Mouse (Mus musculus): ENCODE measurements around the gene Ap1g1.

DNA sequence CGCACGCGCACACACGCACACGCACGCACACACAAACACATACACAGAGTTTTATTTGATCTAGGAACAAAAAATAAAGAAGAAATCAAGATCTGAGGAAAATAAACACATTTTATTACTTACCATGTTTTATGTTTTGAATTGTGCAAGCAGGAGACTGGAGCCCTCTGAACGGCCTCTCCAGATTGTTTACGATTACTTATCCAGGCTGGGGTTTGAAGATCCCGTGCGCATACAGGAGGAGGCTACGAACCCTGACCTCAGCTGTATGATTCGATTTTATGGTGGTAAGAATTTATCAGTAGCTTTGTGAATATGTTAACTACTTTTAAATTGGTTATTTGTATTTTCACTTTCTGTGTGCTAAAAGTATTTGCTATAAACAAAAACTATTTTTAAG is 117.0 kb downstream of the Ap1g1 start:
- no peak for TF ChIP-seq CTCF (conservative IDR thresholded peaks at IDR 0.05; ENCODE audit: insufficient read depth, insufficient read length, low read depth, low read length)
- TF ChIP-seq POLR2A (IDR thresholded peaks at IDR 0.05; ENCODE audit: low read depth, low read length) = no peak

Data from kidney, adult 2 months (tissue).